Mouse (Mus musculus): ENCODE data around the gene Ywhah. TPM values are rescaled to one million over a fixed set of nuclear protein-coding genes. Genes with fewer than 3 reads are reported as not detected.

Gene Ywhah
- 643 and 661 TPM in 2 replicates for polyA plus RNA-seq (2014; fragmentation: Nextera tagmentation; extraction: Ambion mirVana)

DNA sequence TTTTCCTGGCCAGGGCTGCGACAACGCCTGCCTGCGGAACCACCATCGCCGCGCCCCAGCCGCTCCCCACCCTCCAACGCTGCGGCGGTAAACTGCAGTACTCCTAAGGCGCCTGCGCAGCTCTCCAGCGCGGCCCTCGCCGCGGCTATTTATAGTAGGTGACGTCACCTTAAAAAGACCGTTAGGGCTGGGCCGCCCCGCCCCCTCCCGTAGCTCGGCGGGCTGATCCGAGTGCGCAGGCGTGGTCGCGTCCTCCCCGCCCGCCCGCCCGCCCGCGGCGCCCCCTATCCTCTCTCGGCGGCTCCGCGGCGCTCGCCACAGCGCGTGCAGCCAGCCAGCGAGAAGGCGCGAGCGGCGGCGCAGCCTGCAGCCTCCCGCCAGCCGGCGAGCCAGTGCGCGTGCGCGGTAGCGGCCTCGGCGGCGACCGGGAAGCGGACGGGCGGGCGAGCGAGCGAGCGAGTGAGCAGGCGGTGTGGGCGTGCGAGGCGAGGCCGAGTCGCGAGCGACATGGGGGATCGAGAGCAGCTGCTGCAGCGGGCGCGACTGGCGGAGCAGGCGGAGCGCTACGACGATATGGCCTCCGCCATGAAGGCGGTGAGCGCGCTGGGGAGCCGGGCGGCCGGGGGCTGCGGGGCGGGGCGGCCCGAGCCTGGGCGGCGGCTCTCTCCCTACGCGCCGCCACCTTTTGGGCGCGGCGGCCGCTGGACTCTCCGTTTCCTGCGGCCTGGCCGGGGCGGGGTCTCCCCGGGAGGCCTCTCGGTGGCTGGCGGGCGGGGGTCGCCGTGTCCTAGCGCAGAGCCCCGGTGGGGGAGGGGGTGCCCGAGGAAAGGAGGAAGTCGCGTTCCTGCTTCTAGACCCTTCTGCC lies at the start of gene Ywhah:
Gene Ywhah, plus strand, starts transcription at position 256 of the 865 bp plus-strand sequence.
- ATAC-seq (ENCODE audit: low FRiP score, low TSS enrichment) (peak; percentile 97), DNase-seq (peak; percentile 100)
- H3K27me3 ChIP-seq (ENCODE audit: control insufficient read depth, insufficient read depth, low read length), result no peaks in the 10 kb centered on the region
- H3K27ac ChIP-seq (replicated peaks; ENCODE audit: low read depth, low read length), result peak within 1 kb of the TSS; percentile 99
- H3K9ac ChIP-seq (replicated peaks; ENCODE audit: low read length), result peak within 1 kb of the TSS; percentile 98
- peak within 1 kb of the TSS; percentile 61 for H3K4me3 ChIP-seq (replicated peaks; ENCODE audit: low read depth, low read length)
- WGBS, result under 1% methylated on average over 103 of the region's 121 CpGs
- H3K36me3 ChIP-seq (ENCODE audit: control insufficient read depth, insufficient read depth, low read length), result 0 out of 2 replicates have a peak, but pooled peaks cover 5% of the 10 kb centered on the region
- no peaks in the 10 kb centered on the region for H3K9me3 ChIP-seq (ENCODE audit: control insufficient read depth, low read length)
- H3K4me2 ChIP-seq (ENCODE audit: low read length), result peak within 1 kb of the TSS; percentile 94
- peaks cover 37% of the 10 kb centered on the region for H3K4me1 ChIP-seq (ENCODE audit: control insufficient read depth, insufficient read depth, low read length)

DNA sequence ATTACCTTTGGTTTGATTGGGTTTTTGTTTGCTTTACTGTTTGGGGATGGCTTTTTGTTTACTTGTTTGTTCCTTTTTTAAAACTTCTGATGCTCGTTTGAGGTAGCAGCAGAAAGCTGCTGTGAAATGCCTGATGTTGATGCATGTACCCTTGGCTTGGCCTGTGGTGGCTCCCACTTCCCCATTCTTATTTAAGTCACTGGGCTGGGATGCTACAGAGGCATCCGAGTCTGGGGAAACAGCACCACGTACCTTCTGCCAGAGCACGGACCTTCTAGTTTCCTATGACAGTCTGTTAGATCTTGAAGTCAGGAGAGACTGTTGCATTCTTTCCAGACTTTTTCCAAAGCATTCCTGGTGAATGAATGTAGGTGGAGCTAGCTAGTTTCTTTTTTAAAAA lies 42.1 kb upstream of the Ywhah start:
- ATAC-seq (ENCODE audit: low FRiP score, low TSS enrichment), result no peak
- Histone ChIP-seq H3K4me3 (replicated peaks; ENCODE audit: low read depth, low read length) (no peak overlapping the region), H3K27me3 (ENCODE audit: control insufficient read depth, insufficient read depth, low read length) (no peaks in the 10 kb centered on the region), H3K4me2 (ENCODE audit: low read length) (no peak overlapping the region), H3K36me3 (ENCODE audit: control insufficient read depth, insufficient read depth, low read length) (peaks cover 41% of the 10 kb centered on the region), H3K27ac (replicated peaks; ENCODE audit: low read depth, low read length) (no peak overlapping the region), H3K9ac (replicated peaks; ENCODE audit: low read length) (no peak overlapping the region), H3K9me3 (ENCODE audit: control insufficient read depth, low read length) (no peaks in the 10 kb centered on the region), H3K4me1 (ENCODE audit: control insufficient read depth, insufficient read depth, low read length) (no peaks in the 10 kb centered on the region)
- WGBS, result 92% methylated on average over 4 of the region's 4 CpGs
- DNase-seq, result no peak

DNA sequence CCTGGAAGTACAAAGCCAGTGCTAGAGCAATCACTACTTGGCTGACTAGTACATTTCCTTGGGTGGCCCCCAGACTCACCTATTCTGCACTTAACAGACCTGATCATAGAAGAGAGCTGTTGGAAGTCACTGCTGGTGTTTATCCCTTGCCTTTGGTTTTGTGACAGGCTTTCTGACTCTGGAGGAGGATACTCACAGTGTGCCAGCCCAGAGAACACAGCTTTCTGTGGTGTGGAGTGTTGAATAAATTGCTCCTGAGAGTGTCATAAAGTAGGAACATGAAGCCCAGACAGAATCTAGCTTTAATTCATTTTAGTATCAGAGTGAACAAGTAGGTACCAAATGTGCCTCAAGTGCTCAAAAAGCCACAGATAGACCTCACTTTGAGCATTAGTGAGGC lies 41.4 kb upstream of the Ywhah start:
- H3K36me3 ChIP-seq (ENCODE audit: control insufficient read depth, insufficient read depth, low read length), result peaks cover 47% of the 10 kb centered on the region
- no peak for ATAC-seq (ENCODE audit: low FRiP score, low TSS enrichment)

DNA sequence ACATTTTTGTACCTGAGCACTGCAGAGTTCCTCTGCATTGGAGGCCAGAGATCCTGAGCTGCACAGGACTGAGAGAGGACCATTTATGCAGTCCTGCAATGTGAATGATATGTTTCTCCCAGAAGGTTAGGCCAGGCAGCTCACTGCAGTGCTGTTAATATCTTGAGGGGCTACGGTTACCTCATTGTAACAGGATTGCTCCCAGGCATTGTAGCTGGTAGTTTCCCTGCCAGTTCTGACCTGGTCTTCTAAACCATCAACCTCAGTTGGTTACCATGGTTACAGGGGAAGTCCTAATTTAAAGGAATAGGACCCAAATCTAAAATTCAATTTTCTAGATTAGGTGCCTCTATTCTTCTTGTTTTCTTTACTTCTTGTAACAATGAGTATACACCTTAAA lies 33.2 kb upstream of the Ywhah start:
- H3K9me3 ChIP-seq (ENCODE audit: control insufficient read depth, low read length), result no peaks in the 10 kb centered on the region
- no peak overlapping the region for H3K9ac ChIP-seq (replicated peaks; ENCODE audit: low read length)
- H3K4me1 ChIP-seq (ENCODE audit: control insufficient read depth, insufficient read depth, low read length), result no peaks in the 10 kb centered on the region
- 51% methylated on average over 1 of the region's 1 CpGs for WGBS
- ATAC-seq (ENCODE audit: low FRiP score, low TSS enrichment) (no peak), DNase-seq (peak; percentile 29)
- no peak overlapping the region for H3K4me3 ChIP-seq (replicated peaks; ENCODE audit: low read depth, low read length)
- H3K36me3 ChIP-seq (ENCODE audit: control insufficient read depth, insufficient read depth, low read length), result peaks cover 48% of the 10 kb centered on the region
- H3K4me2 ChIP-seq (ENCODE audit: low read length), result no peak overlapping the region
- no peak overlapping the region for H3K27ac ChIP-seq (replicated peaks; ENCODE audit: low read depth, low read length)
- H3K27me3 ChIP-seq (ENCODE audit: control insufficient read depth, insufficient read depth, low read length), result no peaks in the 10 kb centered on the region

More for the DNA sequence above, 41.4 kb upstream of the Ywhah start:
- Histone ChIP-seq H3K4me3 (replicated peaks; ENCODE audit: low read depth, low read length) (no peak overlapping the region), H3K9ac (replicated peaks; ENCODE audit: low read length) (no peak overlapping the region), H3K4me1 (ENCODE audit: control insufficient read depth, insufficient read depth, low read length) (no peaks in the 10 kb centered on the region), H3K4me2 (ENCODE audit: low read length) (no peak overlapping the region), H3K27ac (replicated peaks; ENCODE audit: low read depth, low read length) (no peak overlapping the region), H3K27me3 (ENCODE audit: control insufficient read depth, insufficient read depth, low read length) (no peaks in the 10 kb centered on the region), H3K9me3 (ENCODE audit: control insufficient read depth, low read length) (no peaks in the 10 kb centered on the region)
- no peak for DNase-seq

DNA sequence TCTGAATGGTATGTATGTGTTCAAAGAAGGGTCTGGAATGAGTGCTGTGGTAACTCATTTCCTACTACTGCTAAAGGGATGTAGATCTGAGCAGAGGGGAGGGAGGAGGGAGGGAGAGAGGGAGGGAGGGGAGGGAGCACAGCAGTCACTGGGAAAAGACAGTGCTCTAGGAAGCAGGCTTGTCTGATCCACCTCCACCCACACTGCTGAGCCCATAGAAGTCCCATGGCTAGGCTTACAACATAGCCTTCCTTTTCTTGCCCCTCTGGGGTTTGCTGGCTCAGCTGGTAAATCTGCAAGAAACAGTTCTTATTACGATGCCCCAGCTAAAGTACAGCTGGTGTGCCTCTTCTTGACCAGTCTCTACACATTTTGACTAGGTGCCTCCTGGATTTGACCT lies 30.7 kb upstream of the Ywhah start:
- H3K4me2 ChIP-seq (ENCODE audit: low read length), result no peak overlapping the region
- no peak for ATAC-seq (ENCODE audit: low FRiP score, low TSS enrichment)
- no peak overlapping the region for H3K9ac ChIP-seq (replicated peaks; ENCODE audit: low read length)
- H3K27me3 ChIP-seq (ENCODE audit: control insufficient read depth, insufficient read depth, low read length), result no peaks in the 10 kb centered on the region
- H3K27ac ChIP-seq (replicated peaks; ENCODE audit: low read depth, low read length), result no peak overlapping the region
- WGBS, result 44% methylated on average over 1 of the region's 1 CpGs
- no peaks in the 10 kb centered on the region for H3K4me1 ChIP-seq (ENCODE audit: control insufficient read depth, insufficient read depth, low read length)
- no peaks in the 10 kb centered on the region for H3K9me3 ChIP-seq (ENCODE audit: control insufficient read depth, low read length)
- peak; percentile 13 for DNase-seq
- peaks cover 35% of the 10 kb centered on the region for H3K36me3 ChIP-seq (ENCODE audit: control insufficient read depth, insufficient read depth, low read length)
- no peak overlapping the region for H3K4me3 ChIP-seq (replicated peaks; ENCODE audit: low read depth, low read length)

DNA sequence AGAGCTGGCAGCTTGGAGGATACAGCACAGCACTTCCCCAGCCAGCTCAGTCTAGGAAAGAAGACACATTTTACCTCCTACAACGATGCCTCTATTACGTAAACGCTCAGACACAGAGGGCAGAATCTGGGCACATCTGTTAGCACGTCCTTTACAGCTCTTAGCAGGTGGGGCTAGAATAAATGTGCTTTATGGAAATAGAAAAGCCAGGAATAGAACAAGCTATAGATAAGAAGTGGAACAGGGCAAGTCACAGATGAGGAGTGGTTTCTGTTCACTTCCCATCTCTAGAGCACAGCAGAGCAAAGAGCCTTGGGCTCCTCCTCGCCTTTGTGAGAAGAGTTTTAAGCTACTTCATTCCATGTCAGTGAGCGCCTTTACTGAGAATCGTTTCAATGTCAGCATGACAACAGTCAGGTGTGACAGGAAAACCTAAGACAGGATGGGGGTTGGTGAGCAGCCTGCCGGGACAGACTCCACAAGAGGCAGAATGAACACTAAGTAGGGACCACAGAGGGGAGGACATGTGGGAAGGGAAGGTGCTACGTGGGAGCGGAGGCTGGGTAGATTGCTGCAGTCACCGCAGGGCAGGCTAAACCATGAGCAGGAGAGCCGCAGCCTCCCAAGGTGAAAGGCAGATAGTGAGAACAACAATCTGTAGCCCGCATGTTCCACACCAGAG lies 28.5 kb upstream of the Ywhah start:
- H3K27me3 ChIP-seq (ENCODE audit: control insufficient read depth, insufficient read depth, low read length), result no peaks in the 10 kb centered on the region
- H3K9me3 ChIP-seq (ENCODE audit: control insufficient read depth, low read length), result no peaks in the 10 kb centered on the region
- no peak overlapping the region for H3K9ac ChIP-seq (replicated peaks; ENCODE audit: low read length)
- H3K36me3 ChIP-seq (ENCODE audit: control insufficient read depth, insufficient read depth, low read length), result peaks cover 18% of the 10 kb centered on the region; the same call in 1 of the 2 replicates
- no peak overlapping the region for H3K27ac ChIP-seq (replicated peaks; ENCODE audit: low read depth, low read length)
- no peak for ATAC-seq (ENCODE audit: low FRiP score, low TSS enrichment)
- H3K4me1 ChIP-seq (ENCODE audit: control insufficient read depth, insufficient read depth, low read length), result no peaks in the 10 kb centered on the region
- 81% methylated on average over 13 of the region's 13 CpGs for WGBS
- no peak overlapping the region for H3K4me3 ChIP-seq (replicated peaks; ENCODE audit: low read depth, low read length)
- DNase-seq, result no peak
- H3K4me2 ChIP-seq (ENCODE audit: low read length), result no peak overlapping the region

DNA sequence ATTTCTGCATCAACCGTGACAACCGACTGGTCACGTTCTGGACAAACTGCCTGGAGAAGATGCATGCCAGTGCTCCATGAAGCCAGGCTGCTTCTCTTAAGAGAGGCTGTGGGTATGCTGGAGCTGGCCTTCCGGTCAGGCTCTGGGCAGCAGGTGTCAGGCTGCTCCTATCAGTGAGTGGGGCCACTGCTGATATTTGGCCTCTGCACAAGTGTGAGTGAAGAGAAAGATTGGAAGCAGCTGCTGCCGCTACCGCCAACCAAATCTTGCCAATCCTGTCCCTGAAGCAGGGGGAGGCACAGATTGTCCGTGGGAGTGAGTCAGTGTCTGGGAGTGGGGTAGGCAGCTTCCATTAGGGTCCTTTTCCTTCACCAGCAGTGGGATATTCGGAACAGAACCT lies 27.5 kb upstream of the Ywhah start:
- Histone ChIP-seq H3K4me3 (replicated peaks; ENCODE audit: low read depth, low read length) (no peak overlapping the region), H3K4me1 (ENCODE audit: control insufficient read depth, insufficient read depth, low read length) (no peaks in the 10 kb centered on the region), H3K9me3 (ENCODE audit: control insufficient read depth, low read length) (no peaks in the 10 kb centered on the region), H3K4me2 (ENCODE audit: low read length) (no peak overlapping the region), H3K36me3 (ENCODE audit: control insufficient read depth, insufficient read depth, low read length) (peaks cover 17% of the 10 kb centered on the region; the same call in 1 of the 2 replicates), H3K27ac (replicated peaks; ENCODE audit: low read depth, low read length) (no peak overlapping the region), H3K27me3 (ENCODE audit: control insufficient read depth, insufficient read depth, low read length) (no peaks in the 10 kb centered on the region), H3K9ac (replicated peaks; ENCODE audit: low read length) (no peak overlapping the region)
- 84% methylated on average over 8 of the region's 8 CpGs for WGBS
- no peak for ATAC-seq (ENCODE audit: low FRiP score, low TSS enrichment)
- DNase-seq, result no peak

DNA sequence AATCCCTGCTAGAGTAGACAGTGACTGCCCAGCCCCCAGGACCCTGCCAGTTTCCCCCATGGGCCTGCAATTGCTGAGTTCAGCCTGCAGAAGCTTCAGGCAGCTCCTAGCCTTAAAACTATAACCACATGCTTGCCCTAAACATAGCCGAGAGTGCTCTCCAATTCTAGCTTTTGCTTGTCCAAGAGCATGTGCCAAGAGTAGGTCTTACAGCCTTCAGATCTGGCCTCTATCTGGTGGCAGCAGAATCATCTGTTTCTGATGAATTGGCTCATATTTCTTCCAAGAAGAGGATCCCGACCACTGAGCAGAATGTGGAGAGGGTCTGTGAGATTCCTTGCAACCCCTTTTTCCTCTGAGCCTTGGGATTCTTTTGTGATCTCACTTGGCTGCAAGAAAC lies 24.1 kb upstream of the Ywhah start:
- Histone ChIP-seq H3K4me3 (replicated peaks; ENCODE audit: low read depth, low read length) (no peak overlapping the region), H3K9me3 (ENCODE audit: control insufficient read depth, low read length) (no peaks in the 10 kb centered on the region), H3K27ac (replicated peaks; ENCODE audit: low read depth, low read length) (no peak overlapping the region), H3K4me2 (ENCODE audit: low read length) (no peak overlapping the region), H3K4me1 (ENCODE audit: control insufficient read depth, insufficient read depth, low read length) (peaks cover 5% of the 10 kb centered on the region), H3K9ac (replicated peaks; ENCODE audit: low read length) (no peak overlapping the region), H3K27me3 (ENCODE audit: control insufficient read depth, insufficient read depth, low read length) (no peaks in the 10 kb centered on the region), H3K36me3 (ENCODE audit: control insufficient read depth, insufficient read depth, low read length) (0 out of 2 replicates have a peak, but pooled peaks cover 6% of the 10 kb centered on the region)
- ATAC-seq (ENCODE audit: low FRiP score, low TSS enrichment) (no peak), DNase-seq (no peak)
- WGBS, result 75% methylated on average over 2 of the region's 2 CpGs
